Mouse (Mus musculus) liver, embryonic 11.5 days (tissue): ENCODE measurements at regions not wholly inside any gene's neighbourhood (a gene's known extent, or its start where the extent isn't known, plus 50 kb on each side); places are given as distances from the start of the nearest gene placed in this dataset.

Experiments used
- ATAC-seq: fragments of 200-750 bp; cut with Nextera tagmentation; replicated peaks from 2 replicates; pipeline ENCODE4 v1.8.0; 2017; ENCODE audit warnings: moderate number of reproducible peaks, mild to moderate bottlenecking, moderate TSS enrichment, moderate library complexity; ENCODE audit not compliant: low FRiP score
- DNase-seq: peaks from one replicate; pipeline ENCODE4 v3.0.0-alpha.2; 2017; ENCODE audit warnings: low spot score
- H3K27ac ChIP-seq: fragments of 300-500 bp; sonication (generic); 2 replicates; pipeline ENCODE4 v1.5.1; 2014; ENCODE audit warnings: mild to moderate bottlenecking, low read depth, low read length, control low read depth
- H3K27me3 ChIP-seq: fragments of 300-500 bp; sonication (generic); replicated peaks from 2 replicates; pipeline ENCODE4 v1.6.1; 2014; ENCODE audit warnings: low read length, mixed read lengths; ENCODE audit not compliant: control insufficient read depth, insufficient read depth
- H3K36me3 ChIP-seq: fragments of 300-500 bp; sonication (generic); 2 replicates; pipeline ENCODE4 v1.6.1; 2014; ENCODE audit warnings: mild to moderate bottlenecking, low read length, moderate library complexity, mixed read lengths; ENCODE audit not compliant: control insufficient read depth, insufficient read depth
- H3K4me1 ChIP-seq: fragments of 300-500 bp; sonication (generic); replicated peaks from 2 replicates; pipeline ENCODE4 v1.6.1; 2014; ENCODE audit warnings: low read length, mixed read lengths; ENCODE audit not compliant: control insufficient read depth, insufficient read depth
- H3K4me2 ChIP-seq: fragments of 300-500 bp; sonication (generic); 2 replicates; pipeline ENCODE4 v1.6.1; 2014; ENCODE audit warnings: mild to moderate bottlenecking, control low read depth, moderate library complexity
- H3K4me3 ChIP-seq: fragments of 300-500 bp; sonication (generic); 2 replicates; pipeline ENCODE4 v1.5.1; 2014; ENCODE audit warnings: low read depth, low read length, control low read depth
- H3K9ac ChIP-seq: fragments of 300-500 bp; sonication (generic); 2 replicates; pipeline ENCODE4 v1.6.1; 2014; ENCODE audit warnings: low read depth, low read length, control low read depth
- H3K9me3 ChIP-seq: fragments of 300-500 bp; sonication (generic); 2 replicates; pipeline ENCODE4 v1.6.1; 2016; ENCODE audit warnings: low read length, inconsistent platforms, mixed read lengths; ENCODE audit not compliant: control insufficient read depth
- WGBS: fragments of 180-500 bp; shearing (Covaris S2); extraction: QIAGEN DNeasy Blood & Tissue Kit; methylation state at CpG from one replicate; pipeline ENCODE4 v1.1.7; 2014; 5-methylcytosine and 5-hydroxymethylcytosine counted together

DNA sequence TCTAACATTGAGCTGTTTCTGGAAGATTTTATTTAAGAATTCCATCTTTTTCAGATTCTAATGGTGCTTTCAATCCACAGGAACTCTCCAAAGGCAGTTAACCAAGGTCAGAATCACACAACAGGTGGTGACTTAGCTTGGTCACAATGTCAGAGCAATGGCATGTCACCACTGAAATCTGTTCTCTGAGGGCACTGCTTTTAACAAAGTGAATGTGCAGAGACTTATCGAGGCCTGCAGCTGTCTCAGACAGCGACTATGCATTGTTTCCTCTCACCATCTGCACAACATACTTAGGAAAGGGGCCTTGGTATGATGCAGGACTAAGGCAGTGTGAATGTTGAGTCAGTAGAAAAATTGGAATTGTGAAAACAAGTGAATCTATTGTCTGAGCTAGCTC is 638.9 kb upstream of the Igfbp3 start:
- WGBS = 77% methylated on average over 2 of the region's 2 CpGs
- Histone ChIP-seq H3K4me3 (no peak overlapping the region), H3K4me2 (no peak overlapping the region), H3K27me3 (no peaks in the 10 kb centered on the region), H3K9ac (no peak overlapping the region), H3K4me1 (no peaks in the 10 kb centered on the region), H3K36me3 (no peaks in the 10 kb centered on the region), H3K27ac (no peak overlapping the region), H3K9me3 (no peaks in the 10 kb centered on the region)
- DNase-seq = no peak
- ATAC-seq = no peak

DNA sequence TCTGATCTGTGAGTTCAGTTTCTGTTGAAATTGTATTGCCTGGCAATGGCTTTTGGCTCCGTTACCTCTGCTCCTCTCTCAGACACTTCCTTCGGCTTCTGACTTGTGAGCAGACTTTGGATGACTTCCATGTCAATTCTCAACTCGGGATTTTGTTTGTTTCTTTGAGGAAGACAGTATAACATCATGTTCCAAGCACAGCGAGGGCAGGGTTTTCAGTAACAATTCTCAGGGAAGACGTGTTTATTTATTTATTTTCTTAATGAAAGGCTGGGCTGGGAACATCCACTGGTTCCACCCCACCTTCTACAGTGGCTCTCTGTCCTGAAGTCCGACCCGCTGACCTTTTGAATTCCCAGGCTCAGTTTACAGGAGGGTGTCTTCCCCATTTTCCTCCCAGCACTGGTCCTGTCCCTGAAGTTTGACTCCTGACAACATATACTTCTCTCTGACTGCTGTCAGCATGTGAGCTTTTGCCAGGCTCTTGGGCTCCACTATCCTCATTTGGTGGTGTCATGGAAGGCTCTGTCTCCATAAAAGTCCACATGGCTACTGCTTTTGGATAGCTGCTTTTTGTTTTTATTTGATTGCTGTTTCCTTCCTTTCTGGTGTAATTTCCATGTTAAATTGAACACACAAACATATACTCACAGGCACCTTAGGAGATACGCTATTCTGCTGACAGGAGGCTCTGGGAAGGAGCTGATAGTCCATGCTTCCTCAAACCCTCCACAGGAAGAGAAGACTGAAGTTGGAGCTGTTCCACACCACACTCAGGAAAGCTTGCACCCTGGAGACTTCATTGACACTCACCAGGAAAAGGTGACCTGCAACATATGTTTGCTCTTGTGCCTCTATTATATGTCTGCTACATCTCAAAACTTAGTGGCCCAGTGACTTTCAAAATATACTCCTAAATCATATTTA is 624.9 kb upstream of the Igfbp3 start:
- ATAC-seq = no peak
- Histone ChIP-seq H3K27ac (no peak overlapping the region), H3K4me2 (no peak overlapping the region), H3K27me3 (no peaks in the 10 kb centered on the region), H3K36me3 (no peaks in the 10 kb centered on the region), H3K9me3 (no peaks in the 10 kb centered on the region), H3K4me1 (no peaks in the 10 kb centered on the region), H3K9ac (no peak overlapping the region), H3K4me3 (no peak overlapping the region)
- 67% methylated on average over 8 of the region's 8 CpGs for WGBS
- no peak for DNase-seq

DNA sequence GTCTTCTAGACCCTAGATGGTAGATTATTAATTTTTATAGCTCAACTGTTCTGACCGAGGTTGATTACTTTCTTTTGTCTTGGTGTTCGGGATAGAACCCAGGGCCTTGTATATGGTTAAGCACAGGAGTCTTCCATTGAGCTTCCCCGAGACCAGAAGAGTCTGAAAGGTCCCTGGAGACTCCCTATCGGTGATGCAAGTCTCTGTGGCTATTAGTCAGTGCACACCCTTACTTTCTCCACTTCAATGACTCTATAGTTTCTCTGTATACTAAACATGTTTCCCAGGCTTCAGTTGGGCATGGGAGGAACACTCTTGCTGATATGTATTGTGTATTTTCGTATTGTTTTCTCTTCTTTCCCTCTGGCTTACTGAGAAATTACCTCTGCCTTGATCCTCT is 623.8 kb upstream of the Igfbp3 start:
- no peak overlapping the region for H3K27ac ChIP-seq
- H3K36me3 ChIP-seq = no peaks in the 10 kb centered on the region
- no peak overlapping the region for H3K4me2 ChIP-seq
- no peak overlapping the region for H3K9ac ChIP-seq
- WGBS = 76% methylated on average over 5 of the region's 5 CpGs
- H3K27me3 ChIP-seq = no peaks in the 10 kb centered on the region
- DNase-seq = no peak
- no peaks in the 10 kb centered on the region for H3K4me1 ChIP-seq
- no peak for ATAC-seq
- no peaks in the 10 kb centered on the region for H3K9me3 ChIP-seq
- no peak overlapping the region for H3K4me3 ChIP-seq

DNA sequence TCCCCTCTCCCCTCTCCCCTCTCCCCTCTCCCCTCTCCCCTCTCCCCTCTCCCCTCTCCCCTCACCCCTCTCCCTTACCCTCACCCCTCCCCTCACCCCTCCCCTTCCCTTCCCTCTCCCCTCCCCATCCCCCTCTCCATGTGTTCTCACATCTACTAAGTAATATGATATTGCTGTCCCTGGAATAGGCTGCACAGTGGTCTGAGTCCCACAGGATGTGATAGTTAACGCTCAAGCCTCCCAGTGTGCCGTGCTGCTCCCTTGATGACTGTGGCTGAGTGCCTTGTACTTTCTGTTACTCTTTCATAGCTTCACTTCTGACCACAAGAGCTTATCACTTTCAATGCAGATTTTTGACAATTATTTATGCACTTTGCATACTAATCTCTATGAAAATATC is 620.4 kb upstream of the Igfbp3 start:
- Histone ChIP-seq H3K4me2 (no peak overlapping the region), H3K36me3 (no peaks in the 10 kb centered on the region), H3K4me1 (no peaks in the 10 kb centered on the region), H3K9me3 (no peaks in the 10 kb centered on the region), H3K27me3 (no peaks in the 10 kb centered on the region), H3K4me3 (no peak overlapping the region), H3K9ac (no peak overlapping the region), H3K27ac (no peak overlapping the region)
- ATAC-seq (no peak), DNase-seq (no peak)
- WGBS = 33% methylated on average over 2 of the region's 2 CpGs

DNA sequence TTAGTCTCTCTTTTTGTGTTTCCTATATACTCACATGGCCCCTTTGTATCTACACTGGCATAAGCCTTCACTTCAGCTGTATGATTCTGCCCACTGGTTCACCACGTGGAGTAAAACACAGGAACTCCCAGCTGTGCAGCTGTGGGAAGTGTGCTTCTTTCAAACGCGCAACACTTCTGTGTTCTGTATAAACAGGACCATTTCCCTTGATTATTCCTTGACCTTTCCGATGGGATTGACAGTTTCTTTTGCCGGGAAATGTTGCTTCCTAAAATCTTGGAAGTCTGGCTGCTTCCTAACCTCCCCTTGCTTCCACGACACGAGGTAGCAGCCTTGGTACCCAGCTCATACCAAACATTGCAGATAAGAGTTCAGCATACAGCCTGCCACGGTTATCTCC is 618.7 kb upstream of the Igfbp3 start:
- Histone ChIP-seq H3K9me3 (no peaks in the 10 kb centered on the region), H3K4me2 (no peak overlapping the region), H3K36me3 (no peaks in the 10 kb centered on the region), H3K4me3 (no peak overlapping the region), H3K4me1 (no peaks in the 10 kb centered on the region), H3K27me3 (no peaks in the 10 kb centered on the region), H3K9ac (no peak overlapping the region), H3K27ac (no peak overlapping the region)
- ATAC-seq (no peak), DNase-seq (no peak)
- 49% methylated on average over 8 of the region's 8 CpGs for WGBS

DNA sequence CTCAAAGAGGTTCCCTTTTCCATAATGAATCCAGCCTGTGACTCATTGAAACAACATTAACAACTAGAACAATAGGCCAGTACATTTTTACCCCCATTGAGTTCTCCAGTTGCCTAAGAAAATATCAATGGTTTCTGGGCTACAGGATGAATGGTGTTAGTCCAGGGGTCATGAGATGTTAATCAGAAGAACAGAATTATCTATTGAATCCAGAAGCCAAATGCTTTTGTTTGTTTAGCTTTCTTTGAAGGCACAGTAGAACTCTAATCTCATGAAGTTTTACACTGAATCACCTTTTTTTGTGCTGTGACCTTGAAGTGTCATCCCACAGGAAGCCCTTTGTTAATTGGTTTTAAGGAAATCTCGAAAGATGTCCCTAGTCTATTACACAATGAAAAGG is 616.0 kb upstream of the Igfbp3 start:
- Histone ChIP-seq H3K4me2 (no peak overlapping the region), H3K4me1 (no peaks in the 10 kb centered on the region), H3K27me3 (no peaks in the 10 kb centered on the region), H3K27ac (no peak overlapping the region), H3K9ac (no peak overlapping the region), H3K4me3 (no peak overlapping the region), H3K9me3 (no peaks in the 10 kb centered on the region), H3K36me3 (no peaks in the 10 kb centered on the region)
- DNase-seq (no peak), ATAC-seq (no peak)
- 45% methylated on average over 1 of the region's 1 CpGs for WGBS

DNA sequence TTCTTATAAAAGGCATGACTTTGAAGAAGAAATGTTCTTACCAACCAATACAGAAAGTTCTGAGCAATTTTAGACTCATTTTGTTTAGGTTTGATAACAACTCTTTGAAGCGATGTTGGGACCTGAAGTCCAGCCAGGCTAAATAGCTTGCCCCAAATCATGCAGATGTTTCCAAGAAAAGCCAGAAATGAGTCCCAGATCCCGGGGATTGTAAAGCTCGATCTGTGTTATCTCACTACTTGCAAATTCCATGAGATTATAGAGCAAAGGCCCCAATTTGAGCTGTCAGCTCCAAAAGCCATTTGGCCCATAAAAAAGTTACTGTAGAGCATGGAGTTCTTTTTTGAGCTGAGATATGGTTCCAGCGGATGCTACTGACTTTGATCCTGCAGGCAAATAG is 614.3 kb upstream of the Igfbp3 start:
- H3K9ac ChIP-seq = no peak overlapping the region
- no peak overlapping the region for H3K4me3 ChIP-seq
- DNase-seq (no peak), ATAC-seq (no peak)
- no peaks in the 10 kb centered on the region for H3K4me1 ChIP-seq
- WGBS = 71% methylated on average over 4 of the region's 4 CpGs
- no peak overlapping the region for H3K4me2 ChIP-seq
- H3K36me3 ChIP-seq = no peaks in the 10 kb centered on the region
- no peaks in the 10 kb centered on the region for H3K27me3 ChIP-seq
- no peaks in the 10 kb centered on the region for H3K9me3 ChIP-seq
- no peak overlapping the region for H3K27ac ChIP-seq

DNA sequence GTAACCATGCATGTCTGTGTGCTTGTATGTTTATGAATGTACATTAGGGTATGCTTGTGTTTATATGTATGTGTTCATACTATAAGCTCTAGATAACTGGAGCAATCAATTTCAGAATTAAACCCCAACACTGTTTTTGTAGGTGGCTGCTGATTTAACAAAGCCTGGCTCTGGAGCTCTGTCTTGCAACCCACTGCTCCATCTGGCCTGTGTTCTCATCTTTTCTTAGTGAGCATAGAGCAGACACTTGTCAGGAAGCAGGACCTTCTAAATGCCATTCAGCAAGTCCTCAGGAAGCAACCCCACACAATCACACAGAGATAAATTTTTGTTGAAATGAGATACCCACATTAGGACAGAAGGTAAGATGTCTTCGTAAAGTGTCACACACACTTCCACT is 613.7 kb upstream of the Igfbp3 start:
- H3K27me3 ChIP-seq = no peaks in the 10 kb centered on the region
- H3K36me3 ChIP-seq = no peaks in the 10 kb centered on the region
- H3K4me2 ChIP-seq = no peak overlapping the region
- H3K4me1 ChIP-seq = no peaks in the 10 kb centered on the region
- H3K9ac ChIP-seq = no peak overlapping the region
- no peaks in the 10 kb centered on the region for H3K9me3 ChIP-seq
- no peak overlapping the region for H3K27ac ChIP-seq
- DNase-seq (no peak), ATAC-seq (no peak)
- 80% methylated on average over 1 of the region's 1 CpGs for WGBS
- H3K4me3 ChIP-seq = no peak overlapping the region

DNA sequence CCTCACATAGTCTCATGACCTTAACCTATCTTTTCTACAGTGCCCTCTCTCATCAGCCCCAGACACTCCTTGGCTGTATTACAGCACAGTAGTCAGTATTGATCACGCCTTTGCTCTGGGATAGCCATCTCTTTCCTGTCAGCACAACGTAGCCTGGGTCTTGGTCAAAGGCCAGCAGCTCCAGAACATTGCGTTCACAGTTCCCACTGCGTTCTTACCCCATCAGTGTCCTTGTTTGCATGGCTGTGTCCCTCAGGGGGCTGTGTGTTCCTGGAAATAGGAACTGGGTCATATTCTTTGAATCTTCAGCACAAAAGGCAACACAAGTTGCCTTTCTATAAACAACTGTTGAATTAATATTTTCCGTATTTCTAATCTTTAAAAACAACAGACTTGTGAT is 602.0 kb upstream of the Igfbp3 start:
- no peaks in the 10 kb centered on the region for H3K9me3 ChIP-seq
- H3K27me3 ChIP-seq = no peaks in the 10 kb centered on the region
- H3K4me2 ChIP-seq = no peak overlapping the region
- H3K27ac ChIP-seq = no peak overlapping the region
- H3K4me1 ChIP-seq = no peaks in the 10 kb centered on the region
- H3K36me3 ChIP-seq = no peaks in the 10 kb centered on the region
- H3K9ac ChIP-seq = no peak overlapping the region
- ATAC-seq (no peak), DNase-seq (no peak)
- H3K4me3 ChIP-seq = no peak overlapping the region
- WGBS = 73% methylated on average over 5 of the region's 5 CpGs
